Mouse (Mus musculus) hindlimb bud, embryonic 11.5 days (tissue): ENCODE measurements at regions not wholly inside any gene's neighbourhood (a gene's known extent, or its start where the extent isn't known, plus 50 kb on each side); places are given as distances from the start of the nearest gene placed in this dataset.
A peak's percentile ranks its signal among the peaks of the same experiment; 100 is the strongest.

ENCODE experiments used
- DNase-seq: peaks from one replicate; pipeline ENCODE4 v3.0.0-alpha.2; 2012; ENCODE audit warnings: low read depth, low spot score; ENCODE audit errors: extremely low spot score

- DNase-seq: no peak
Measured at GRCm38 (mm10) chr13:84639087-84640022, 417.3 kb downstream of the Tmem161b start.

GRCm38 (mm10) chr13:84644024-84644423 lies 421.9 kb downstream of the Tmem161b start:
- no peak for DNase-seq

GRCm38 (mm10) chr13:84646899-84647298 lies 424.8 kb downstream of the Tmem161b start:
- DNase-seq: no peak

- DNase-seq: no peak
Measured at GRCm38 (mm10) chr13:84648056-84648455, 426.0 kb downstream of the Tmem161b start.

- DNase-seq: no peak
Measured at GRCm38 (mm10) chr13:84663967-84664366, 441.9 kb downstream of the Tmem161b start.

- no peak for DNase-seq
Measured at GRCm38 (mm10) chr13:84680971-84681370, 458.9 kb downstream of the Tmem161b start.

- no peak for DNase-seq
Measured at GRCm38 (mm10) chr13:84685930-84686329, 463.8 kb downstream of the Tmem161b start.

GRCm38 (mm10) chr13:84693462-84693861 lies 471.4 kb downstream of the Tmem161b start:
- no peak for DNase-seq

- no peak for DNase-seq
Measured at GRCm38 (mm10) chr13:84698472-84699080, 476.5 kb downstream of the Tmem161b start.

- no peak for DNase-seq
Measured at GRCm38 (mm10) chr13:84741231-84741630, 448.0 kb upstream of the Ccnh start.

- no peak for DNase-seq
Measured at GRCm38 (mm10) chr13:84748331-84748730, 440.9 kb upstream of the Ccnh start.

GRCm38 (mm10) chr13:84749214-84749613 lies 440.0 kb upstream of the Ccnh start:
- DNase-seq: no peak

- DNase-seq: no peak
Measured at GRCm38 (mm10) chr13:84750136-84750535, 439.1 kb upstream of the Ccnh start.

GRCm38 (mm10) chr13:84751576-84752490 lies 437.4 kb upstream of the Ccnh start:
- DNase-seq: no peak

GRCm38 (mm10) chr13:84752491-84752820 lies 436.8 kb upstream of the Ccnh start:
- DNase-seq: no peak

GRCm38 (mm10) chr13:84753751-84754500 lies 435.3 kb upstream of the Ccnh start:
- DNase-seq: no peak

- DNase-seq: no peak
Measured at GRCm38 (mm10) chr13:84754821-84755725, 434.1 kb upstream of the Ccnh start.

- no peak for DNase-seq
Measured at GRCm38 (mm10) chr13:84756796-84757335, 432.3 kb upstream of the Ccnh start.

- peak; percentile 3 for DNase-seq
Measured at GRCm38 (mm10) chr13:84757896-84758567, 431.2 kb upstream of the Ccnh start.
